Mouse (Mus musculus) liver, adult 2 months (tissue): ENCODE data around the gene Rsg1. TPM values are rescaled to one million over a fixed set of nuclear protein-coding genes. Genes with fewer than 3 reads are reported as not detected.

ENCODE experiments used
- DNase-seq: peaks from one replicate; pipeline ENCODE4 v3.0.0-alpha.2; 2011; ENCODE audit warnings: low read depth, low spot score; ENCODE audit errors: extremely low read depth
- H3K27ac ChIP-seq: fragments of 200-500 bp; replicated peaks from 2 replicates; pipeline ENCODE4 v1.5.1; 2012; ENCODE audit warnings: low read depth, mild to moderate bottlenecking, control low read depth, inconsistent platforms, low read length; ENCODE audit not compliant: insufficient read depth
- H3K27me3 ChIP-seq: fragments of 200-500 bp; 2 replicates; pipeline ENCODE4 v1.6.1; 2012; ENCODE audit warnings: mild to moderate bottlenecking, moderate library complexity, low read length, inconsistent platforms; ENCODE audit not compliant: control insufficient read depth, insufficient read depth
- H3K36me3 ChIP-seq: fragments of 200-500 bp; 2 replicates; pipeline ENCODE4 v1.6.1; 2012; ENCODE audit warnings: low read length, inconsistent platforms; ENCODE audit not compliant: control insufficient read depth, insufficient read depth
- H3K4me1 ChIP-seq: fragments of 200-500 bp; 2 replicates; pipeline ENCODE4 v1.6.1; 2011; ENCODE audit warnings: low read length; ENCODE audit not compliant: control insufficient read depth, insufficient read depth
- H3K4me3 ChIP-seq: fragments of 200-500 bp; 2 replicates; pipeline ENCODE4 v1.5.1; 2011; ENCODE audit warnings: low read depth, mild to moderate bottlenecking, control low read depth, low read length, moderate library complexity; ENCODE audit not compliant: insufficient read depth
- H3K79me2 ChIP-seq: fragments of 200-500 bp; 2 replicates; pipeline ENCODE4 v1.6.1; 2012; ENCODE audit warnings: inconsistent platforms, mild to moderate bottlenecking, low read length, moderate library complexity; ENCODE audit not compliant: control insufficient read depth, insufficient read depth
- H3K9ac ChIP-seq: fragments of 200-500 bp; 2 replicates; pipeline ENCODE4 v1.6.1; 2012; ENCODE audit warnings: low read depth, mild to moderate bottlenecking, control low read depth, inconsistent platforms, low read length
- CTCF ChIP-seq: fragments of 200-500 bp; IDR thresholded peaks from 2 replicates; pipeline ENCODE4 v1.5.1; 2011; ENCODE audit warnings: low read depth, low read length, control low read depth
- POLR2A ChIP-seq: fragments of 200-500 bp; IDR thresholded peaks from 2 replicates; pipeline ENCODE4 v1.6.1; 2011; ENCODE audit warnings: low read length, control low read depth; ENCODE audit not compliant: insufficient read depth; ENCODE audit errors: extremely low read depth
- WGBS: fragments of 180-500 bp; shearing (Covaris S2); methylation state at CpG from one replicate; pipeline ENCODE4 v1.1.7; 2018; 5-methylcytosine and 5-hydroxymethylcytosine counted together
- polyA plus RNA-seq: library from polyadenylated mRNA; depleted of rRNA; stranded (reverse); fragments of >200 nt; gene quantifications from 2 replicates; pipeline ENCODE4 v1.2.3, GENCODE M21; 2012
- total RNA-seq: library from RNA; depleted of rRNA; stranded (reverse); fragments of >200 nt; gene quantifications from 2 replicates; pipeline ENCODE4 v1.2.3, GENCODE M21; 2014

Gene Rsg1
- total and polyA plus RNA-seq, 2 experiments = 0.50 to 0.55 TPM

- Histone ChIP-seq H3K4me3 (peak overlapping the region; percentile 49), H3K27ac (no peak overlapping the region), H3K36me3 (no peaks in the 10 kb centered on the region), H3K9ac (peak overlapping the region; percentile 10; the same call in 1 of the 2 replicates), H3K4me1 (peaks cover 5% of the 10 kb centered on the region; the same call in 1 of the 2 replicates), H3K27me3 (no peaks in the 10 kb centered on the region), H3K79me2 (no peaks in the 10 kb centered on the region)
- 3% methylated on average over 16 of the region's 16 CpGs for WGBS
- peak; percentile 84 for DNase-seq
- TF ChIP-seq CTCF = peak; percentile 70
- TF ChIP-seq POLR2A = no peak
These were observed 638 bp downstream of the Rsg1 start for GRCm38 (mm10) chr4:141214337-141214851.

DNA sequence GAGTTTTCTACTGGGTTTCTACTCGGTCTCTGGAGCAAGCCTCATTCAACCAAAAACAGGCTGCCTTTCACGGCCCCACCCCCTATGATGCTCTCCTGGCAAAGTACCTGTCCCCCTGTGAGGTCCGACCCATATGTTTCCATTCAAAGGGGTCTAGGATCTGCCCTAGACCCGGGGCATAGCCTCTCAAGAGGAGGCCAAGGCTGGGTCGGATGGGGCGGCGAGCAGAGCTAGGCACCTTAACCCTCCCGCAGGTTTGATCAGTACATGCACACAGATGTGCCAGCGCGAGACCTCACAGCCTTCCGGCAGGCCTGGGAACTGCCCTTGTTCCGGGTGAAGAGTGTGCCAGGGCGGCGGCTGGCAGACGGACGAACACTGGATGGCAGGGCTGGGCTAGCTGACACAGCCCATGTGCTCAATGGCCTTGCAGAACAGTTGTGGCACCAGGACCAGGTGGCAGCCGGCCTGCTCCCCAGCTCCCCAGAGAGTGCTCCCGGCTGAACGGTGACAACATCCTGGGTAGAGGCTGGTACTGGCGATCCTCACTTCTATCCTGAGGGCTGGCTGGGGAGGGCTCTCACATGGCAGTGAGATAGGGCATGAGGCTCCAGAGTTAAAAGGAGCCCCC is 5.9 kb downstream of the Rsg1 start:
- H3K27me3 ChIP-seq = no peaks in the 10 kb centered on the region
- H3K4me3 ChIP-seq = no peak overlapping the region
- no peak overlapping the region for H3K9ac ChIP-seq
- H3K27ac ChIP-seq = no peak overlapping the region
- H3K79me2 ChIP-seq = no peaks in the 10 kb centered on the region
- DNase-seq = no peak
- no peaks in the 10 kb centered on the region for H3K36me3 ChIP-seq
- no peaks in the 10 kb centered on the region for H3K4me1 ChIP-seq
- 96% methylated on average over 20 of the region's 20 CpGs for WGBS
- TF ChIP-seq CTCF = no peak
- no peak for TF ChIP-seq POLR2A

GRCm38 (mm10) chr4:141221848-141222247 is 8.1 kb downstream of the Rsg1 start:
- DNase-seq = peak; percentile 46
- H3K4me1 ChIP-seq = peaks cover 3% of the 10 kb centered on the region; the same call in 1 of the 2 replicates
- no peak overlapping the region for H3K9ac ChIP-seq
- no peak overlapping the region for H3K27ac ChIP-seq
- H3K79me2 ChIP-seq = no peaks in the 10 kb centered on the region
- TF ChIP-seq POLR2A (no peak), CTCF (peak; percentile 35; the same call in 1 of the 2 replicates)
- H3K4me3 ChIP-seq = no peak overlapping the region
- H3K36me3 ChIP-seq = no peaks in the 10 kb centered on the region
- 78% methylated on average over 2 of the region's 2 CpGs for WGBS
- H3K27me3 ChIP-seq = no peaks in the 10 kb centered on the region

DNA sequence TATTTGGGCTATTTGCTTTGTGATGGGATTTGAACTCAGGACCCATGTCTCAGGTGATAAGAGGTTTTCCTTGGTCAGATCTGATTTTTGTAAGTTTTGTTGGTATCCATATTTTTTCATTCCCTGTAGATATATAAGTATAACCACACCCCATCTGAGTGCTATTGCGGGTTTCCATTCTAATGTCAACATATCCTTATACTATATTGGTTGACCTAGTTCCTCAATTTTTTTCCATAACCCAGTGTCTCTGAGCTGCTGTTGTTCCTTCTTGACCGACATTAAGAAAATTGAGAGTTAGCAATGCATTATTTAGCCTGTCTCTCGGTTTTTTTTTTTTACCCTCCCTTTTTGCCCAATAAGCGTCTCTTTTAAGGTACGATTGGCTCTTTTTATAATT is 9.0 kb downstream of the Rsg1 start:
- H3K4me3 ChIP-seq = no peak overlapping the region
- WGBS = 91% methylated on average over 5 of the region's 5 CpGs
- DNase-seq = no peak
- no peaks in the 10 kb centered on the region for H3K79me2 ChIP-seq
- H3K9ac ChIP-seq = no peak overlapping the region
- H3K4me1 ChIP-seq = peaks cover 3% of the 10 kb centered on the region; the same call in 1 of the 2 replicates
- no peaks in the 10 kb centered on the region for H3K27me3 ChIP-seq
- TF ChIP-seq CTCF = no peak
- no peak for TF ChIP-seq POLR2A
- H3K27ac ChIP-seq = no peak overlapping the region
- no peaks in the 10 kb centered on the region for H3K36me3 ChIP-seq

GRCm38 (mm10) chr4:141228687-141229086 is 14.9 kb downstream of the Rsg1 start:
- no peaks in the 10 kb centered on the region for H3K79me2 ChIP-seq
- no peak for TF ChIP-seq CTCF
- TF ChIP-seq POLR2A = no peak
- H3K27ac ChIP-seq = no peak overlapping the region
- peaks cover 3% of the 10 kb centered on the region; the same call in 1 of the 2 replicates for H3K4me1 ChIP-seq
- H3K9ac ChIP-seq = no peak overlapping the region
- no peak for DNase-seq
- H3K27me3 ChIP-seq = no peaks in the 10 kb centered on the region
- H3K36me3 ChIP-seq = no peaks in the 10 kb centered on the region
- 90% methylated on average over 7 of the region's 7 CpGs for WGBS
- no peak overlapping the region for H3K4me3 ChIP-seq

GRCm38 (mm10) chr4:141233196-141233595 is 19.4 kb downstream of the Rsg1 start:
- no peaks in the 10 kb centered on the region for H3K36me3 ChIP-seq
- no peaks in the 10 kb centered on the region for H3K4me1 ChIP-seq
- H3K79me2 ChIP-seq = no peaks in the 10 kb centered on the region
- H3K27ac ChIP-seq = no peak overlapping the region
- no peak overlapping the region for H3K9ac ChIP-seq
- no peak for TF ChIP-seq CTCF
- TF ChIP-seq POLR2A = no peak
- no peaks in the 10 kb centered on the region for H3K27me3 ChIP-seq
- WGBS = 91% methylated on average over 4 of the region's 4 CpGs
- DNase-seq = no peak
- H3K4me3 ChIP-seq = no peak overlapping the region
